Mouse (Mus musculus) C2C12 (cell line): Measurements from ENCODE around the gene Klhl8. TPM values are rescaled to one million over a fixed set of nuclear protein-coding genes. Genes with fewer than 3 reads are reported as not detected.

Experiments
- H3K27me3 ChIP-seq: one replicate; pipeline ENCODE4 v1.6.1; 2011; ENCODE audit not compliant: control insufficient read depth, insufficient read depth, insufficient read length
- H3K36me3 ChIP-seq: one replicate; pipeline ENCODE4 v1.6.1; 2011; ENCODE audit not compliant: control insufficient read depth, insufficient read depth
- H3K4me3 ChIP-seq: one replicate; pipeline ENCODE4 v1.5.1; 2011; ENCODE audit warnings: mild to moderate bottlenecking, control low read depth; ENCODE audit not compliant: poor library complexity, insufficient read depth, severe bottlenecking
- H3K79me2 ChIP-seq: one replicate; pipeline ENCODE4 v1.6.1; 2011; ENCODE audit not compliant: control insufficient read depth, insufficient read depth
- H3K79me3 ChIP-seq: one replicate; pipeline ENCODE4 v1.6.1; 2011; ENCODE audit warnings: low read depth, control low read depth
- H3ac ChIP-seq: one replicate; pipeline ENCODE3; 2011; ENCODE audit warnings: low read depth; ENCODE audit not compliant: control insufficient read depth, insufficient read length
- CEBPB ChIP-seq: IDR thresholded peaks from one replicate; pipeline ENCODE4 v1.6.1; 2011; ENCODE audit warnings: low read depth, mild to moderate bottlenecking, control low read depth, moderate library complexity
- CTCF ChIP-seq: IDR thresholded peaks from one replicate; pipeline ENCODE4 v1.5.1; 2011; ENCODE audit not compliant: control insufficient read depth, insufficient read depth, insufficient read length
- FOSL1 ChIP-seq: IDR thresholded peaks from one replicate; pipeline ENCODE4 v1.8.0; 2011; ENCODE audit warnings: mild to moderate bottlenecking, low read length; ENCODE audit not compliant: poor library complexity, insufficient read depth, severe bottlenecking
- MAX ChIP-seq: IDR thresholded peaks from one replicate; pipeline ENCODE4 v1.6.1; 2011; ENCODE audit warnings: mild to moderate bottlenecking, control low read depth
- MYOD1 ChIP-seq: IDR thresholded peaks from one replicate; pipeline ENCODE4 v1.6.1; 2011; ENCODE audit warnings: low read depth; ENCODE audit not compliant: control insufficient read depth, insufficient read length
- MYOG ChIP-seq: IDR thresholded peaks from one replicate; pipeline ENCODE4 v1.6.1; 2011; ENCODE audit not compliant: control insufficient read depth, insufficient read length; ENCODE audit errors: extremely low read depth
- USF1 ChIP-seq: IDR thresholded peaks from one replicate; pipeline ENCODE4 v1.6.1; 2011; ENCODE audit warnings: low read depth, mild to moderate bottlenecking, control low read depth, moderate library complexity
- polyA plus RNA-seq: library from polyadenylated mRNA; unstranded; fragments of >200 nt; fragmentation: generic; extraction: Trizol; gene quantifications from one replicate; pipeline ENCODE4 v1.2.1, GENCODE M21; 2012; ENCODE audit warnings: missing spikeins

Gene Klhl8
- polyA plus RNA-seq, 1 experiment: 1.1 TPM

GRCm38 (mm10) chr5:103838550-103839264 lies 72.4 kb downstream of the Klhl8 start:
- Histone ChIP-seq H3K4me3 (no peak overlapping the region), H3K79me2 (peaks cover 28% of the 10 kb centered on the region), H3K36me3 (peaks cover 42% of the 10 kb centered on the region), H3K27me3 (no peaks in the 10 kb centered on the region), H3K79me3 (no peaks in the 10 kb centered on the region), H3ac (no peak overlapping the region)
- TF ChIP-seq MYOG (no peak), USF1 (no peak), CEBPB (peak; percentile 38)

GRCm38 (mm10) chr5:103836148-103836784 lies 74.8 kb downstream of the Klhl8 start:
- Histone ChIP-seq H3K36me3 (peaks cover 55% of the 10 kb centered on the region), H3K79me2 (peaks cover 28% of the 10 kb centered on the region), H3K27me3 (no peaks in the 10 kb centered on the region), H3ac (no peak overlapping the region), H3K79me3 (no peaks in the 10 kb centered on the region), H3K4me3 (no peak overlapping the region)
- TF ChIP-seq FOSL1: no peak
- TF ChIP-seq CEBPB: no peak
- TF ChIP-seq MYOD1: no peak
- no peak for TF ChIP-seq MAX
- no peak for TF ChIP-seq MYOG
- no peak for TF ChIP-seq CTCF
- TF ChIP-seq USF1: no peak

- Histone ChIP-seq H3K4me3 (no peak overlapping the region), H3K27me3 (no peaks in the 10 kb centered on the region), H3ac (no peak overlapping the region), H3K79me3 (no peaks in the 10 kb centered on the region), H3K79me2 (peaks cover 28% of the 10 kb centered on the region), H3K36me3 (peaks cover 59% of the 10 kb centered on the region)
- TF ChIP-seq FOSL1 (no peak), MYOD1 (no peak), CTCF (no peak), CEBPB (no peak), MYOG (no peak), USF1 (no peak), MAX (no peak)
Measured at GRCm38 (mm10) chr5:103835471-103836147, 75.5 kb downstream of the Klhl8 start.

GRCm38 (mm10) chr5:103830886-103831285 lies 80.2 kb downstream of the Klhl8 start:
- Histone ChIP-seq H3K79me2 (no peaks in the 10 kb centered on the region), H3K27me3 (no peaks in the 10 kb centered on the region), H3ac (no peak overlapping the region), H3K36me3 (peaks cover 85% of the 10 kb centered on the region), H3K4me3 (no peak overlapping the region), H3K79me3 (no peaks in the 10 kb centered on the region)
- TF ChIP-seq FOSL1 (no peak), MAX (no peak), MYOG (no peak), CTCF (no peak), USF1 (no peak), CEBPB (no peak), MYOD1 (no peak)

- peaks cover 73% of the 10 kb centered on the region for H3K36me3 ChIP-seq
- H3ac ChIP-seq: no peak overlapping the region
- TF ChIP-seq FOSL1 (no peak), MYOD1 (no peak), CTCF (no peak), MAX (no peak), USF1 (no peak), MYOG (no peak), CEBPB (no peak)
- no peaks in the 10 kb centered on the region for H3K27me3 ChIP-seq
- H3K4me3 ChIP-seq: no peak overlapping the region
- H3K79me2 ChIP-seq: no peaks in the 10 kb centered on the region
- no peaks in the 10 kb centered on the region for H3K79me3 ChIP-seq
Measured at GRCm38 (mm10) chr5:103829158-103829557, 81.9 kb downstream of the Klhl8 start.

GRCm38 (mm10) chr5:103828729-103829128 lies 82.3 kb downstream of the Klhl8 start:
- peaks cover 3% of the 10 kb centered on the region for H3K79me2 ChIP-seq

More at GRCm38 (mm10) chr5:103828729-103829128, 82.3 kb downstream of the Klhl8 start:
- no peak for TF ChIP-seq CEBPB
- TF ChIP-seq USF1: no peak
- no peak for TF ChIP-seq MYOD1
- no peak for TF ChIP-seq CTCF
- no peak for TF ChIP-seq MAX
- no peak for TF ChIP-seq MYOG
- TF ChIP-seq FOSL1: no peak
- H3K36me3 ChIP-seq: peaks cover 69% of the 10 kb centered on the region
- H3K27me3 ChIP-seq: no peaks in the 10 kb centered on the region
- H3K4me3 ChIP-seq: no peak overlapping the region
- H3ac ChIP-seq: no peak overlapping the region
- no peaks in the 10 kb centered on the region for H3K79me3 ChIP-seq
